Mouse (Mus musculus) stomach, embryonic 15.5 days (tissue): ENCODE data around the gene Cacna1e. TPM values are rescaled to one million over a fixed set of nuclear protein-coding genes. Genes with fewer than 3 reads are reported as not detected.

ENCODE experiments used
- ATAC-seq: fragments of 200-750 bp; cut with Nextera tagmentation; 2 replicates; pipeline ENCODE4 v1.8.0; 2017; ENCODE audit warnings: low read depth, moderate number of reproducible peaks, moderate TSS enrichment; ENCODE audit not compliant: insufficient read depth, low FRiP score
- H3K27ac ChIP-seq: fragments of 300-500 bp; sonication (generic); 2 replicates; pipeline ENCODE4 v1.5.1; 2015; ENCODE audit warnings: mild to moderate bottlenecking, inconsistent platforms
- H3K27me3 ChIP-seq: fragments of 300-500 bp; sonication (generic); replicated peaks from 2 replicates; pipeline ENCODE4 v1.6.1; 2015; ENCODE audit warnings: inconsistent platforms
- H3K36me3 ChIP-seq: fragments of 300-500 bp; sonication (generic); 2 replicates; pipeline ENCODE4 v1.6.1; 2015; ENCODE audit warnings: inconsistent platforms
- H3K4me1 ChIP-seq: fragments of 300-500 bp; sonication (generic); 2 replicates; pipeline ENCODE4 v1.6.1; 2015; ENCODE audit warnings: inconsistent platforms
- H3K4me2 ChIP-seq: fragments of 300-500 bp; sonication (generic); 2 replicates; pipeline ENCODE4 v1.6.1; 2015; ENCODE audit warnings: mild to moderate bottlenecking, inconsistent platforms
- H3K4me3 ChIP-seq: fragments of 300-500 bp; sonication (generic); replicated peaks from 2 replicates; pipeline ENCODE4 v1.5.1; 2015; ENCODE audit warnings: inconsistent platforms
- H3K9ac ChIP-seq: fragments of 300-500 bp; sonication (generic); 2 replicates; pipeline ENCODE4 v1.6.1; 2015; ENCODE audit warnings: inconsistent platforms
- H3K9me3 ChIP-seq: fragments of 300-500 bp; sonication (generic); 2 replicates; pipeline ENCODE4 v1.6.1; 2016; ENCODE audit warnings: inconsistent platforms
- WGBS: fragments of 180-500 bp; shearing (Covaris S2); methylation state at CpG from one replicate; pipeline ENCODE4 v1.1.7; 2015; 5-methylcytosine and 5-hydroxymethylcytosine counted together
- polyA plus RNA-seq: library from polyadenylated mRNA; unstranded; fragments of >200 nt; fragmentation: Nextera tagmentation; extraction: Ambion mirVana; gene quantifications from 2 replicates; pipeline ENCODE4 v1.2.1, GENCODE M21; 2015

Gene Cacna1e
- polyA plus RNA-seq, 1 experiment from 2014 or later, result 1.3 TPM

GRCm38 (mm10) chr1:154579929-154580328 is 304.4 kb downstream of the Cacna1e start:
- no peak overlapping the region for H3K4me3 ChIP-seq
- H3K27me3 ChIP-seq, result no peaks in the 10 kb centered on the region
- H3K36me3 ChIP-seq, result no peaks in the 10 kb centered on the region
- H3K4me2 ChIP-seq, result no peak overlapping the region
- no peak for ATAC-seq
- no peaks in the 10 kb centered on the region for H3K4me1 ChIP-seq
- H3K9ac ChIP-seq, result no peak overlapping the region
- 69% methylated on average over 2 of the region's 2 CpGs for WGBS
- H3K9me3 ChIP-seq, result no peaks in the 10 kb centered on the region
- no peak overlapping the region for H3K27ac ChIP-seq

GRCm38 (mm10) chr1:154578748-154579147 is 305.6 kb downstream of the Cacna1e start:
- Histone ChIP-seq H3K4me2 (no peak overlapping the region), H3K36me3 (no peaks in the 10 kb centered on the region), H3K4me1 (no peaks in the 10 kb centered on the region), H3K9ac (no peak overlapping the region), H3K4me3 (no peak overlapping the region), H3K9me3 (no peaks in the 10 kb centered on the region), H3K27ac (no peak overlapping the region), H3K27me3 (no peaks in the 10 kb centered on the region)
- 77% methylated on average over 4 of the region's 4 CpGs for WGBS
- no peak for ATAC-seq

GRCm38 (mm10) chr1:154576418-154576817 is 307.9 kb downstream of the Cacna1e start:
- 60% methylated on average over 2 of the region's 2 CpGs for WGBS
- Histone ChIP-seq H3K9me3 (no peaks in the 10 kb centered on the region), H3K4me1 (no peaks in the 10 kb centered on the region), H3K4me2 (no peak overlapping the region), H3K36me3 (no peaks in the 10 kb centered on the region), H3K9ac (no peak overlapping the region), H3K27me3 (no peaks in the 10 kb centered on the region), H3K27ac (no peak overlapping the region), H3K4me3 (no peak overlapping the region)
- ATAC-seq, result no peak

GRCm38 (mm10) chr1:154566026-154566425 is 318.3 kb downstream of the Cacna1e start:
- ATAC-seq, result no peak
- H3K27me3 ChIP-seq, result no peaks in the 10 kb centered on the region
- WGBS, result 72% methylated on average over 6 of the region's 6 CpGs
- no peaks in the 10 kb centered on the region for H3K4me1 ChIP-seq
- H3K4me3 ChIP-seq, result no peak overlapping the region
- no peak overlapping the region for H3K4me2 ChIP-seq
- H3K9ac ChIP-seq, result no peak overlapping the region
- no peaks in the 10 kb centered on the region for H3K36me3 ChIP-seq
- H3K9me3 ChIP-seq, result no peaks in the 10 kb centered on the region
- no peak overlapping the region for H3K27ac ChIP-seq

GRCm38 (mm10) chr1:154555811-154556210 is 328.5 kb downstream of the Cacna1e start:
- H3K4me1 ChIP-seq, result no peaks in the 10 kb centered on the region
- H3K4me3 ChIP-seq, result no peak overlapping the region
- no peaks in the 10 kb centered on the region for H3K36me3 ChIP-seq
- 19% methylated on average over 1 of the region's 1 CpGs for WGBS
- H3K27me3 ChIP-seq, result no peaks in the 10 kb centered on the region
- no peak; the same call in 1 of the 2 replicates for ATAC-seq
- H3K9me3 ChIP-seq, result no peaks in the 10 kb centered on the region
- H3K9ac ChIP-seq, result no peak overlapping the region
- H3K27ac ChIP-seq, result no peak overlapping the region
- H3K4me2 ChIP-seq, result no peak overlapping the region

GRCm38 (mm10) chr1:154553132-154553531 is 331.2 kb downstream of the Cacna1e start:
- 61% methylated on average over 1 of the region's 1 CpGs for WGBS
- Histone ChIP-seq H3K9ac (no peak overlapping the region), H3K9me3 (no peaks in the 10 kb centered on the region), H3K4me3 (no peak overlapping the region), H3K36me3 (no peaks in the 10 kb centered on the region), H3K4me2 (no peak overlapping the region), H3K4me1 (no peaks in the 10 kb centered on the region), H3K27me3 (no peaks in the 10 kb centered on the region), H3K27ac (no peak overlapping the region)
- ATAC-seq, result no peak

GRCm38 (mm10) chr1:154537445-154537844 is 346.9 kb downstream of the Cacna1e start:
- Histone ChIP-seq H3K9me3 (no peaks in the 10 kb centered on the region), H3K36me3 (no peaks in the 10 kb centered on the region), H3K4me2 (no peak overlapping the region), H3K27ac (no peak overlapping the region), H3K4me1 (no peaks in the 10 kb centered on the region), H3K9ac (no peak overlapping the region), H3K4me3 (no peak overlapping the region), H3K27me3 (no peaks in the 10 kb centered on the region)
- ATAC-seq, result no peak

- H3K9ac ChIP-seq, result no peak overlapping the region
- no peak overlapping the region for H3K4me2 ChIP-seq
- 72% methylated on average over 2 of the region's 2 CpGs for WGBS
- no peak overlapping the region for H3K4me3 ChIP-seq
- no peak overlapping the region for H3K27ac ChIP-seq
- H3K4me1 ChIP-seq, result no peaks in the 10 kb centered on the region
- no peaks in the 10 kb centered on the region for H3K9me3 ChIP-seq
- no peaks in the 10 kb centered on the region for H3K36me3 ChIP-seq
- no peaks in the 10 kb centered on the region for H3K27me3 ChIP-seq
- no peak for ATAC-seq
Observed at GRCm38 (mm10) chr1:154536763-154537162, 347.5 kb downstream of the Cacna1e start.

- no peak overlapping the region for H3K9ac ChIP-seq
- no peak overlapping the region for H3K4me3 ChIP-seq
- no peak for ATAC-seq
- no peak overlapping the region for H3K27ac ChIP-seq
- H3K4me2 ChIP-seq, result no peak overlapping the region
- H3K36me3 ChIP-seq, result no peaks in the 10 kb centered on the region
- H3K4me1 ChIP-seq, result no peaks in the 10 kb centered on the region
- H3K9me3 ChIP-seq, result no peaks in the 10 kb centered on the region
- 72% methylated on average over 11 of the region's 11 CpGs for whole genome bisulfite sequencing
- H3K27me3 ChIP-seq, result no peaks in the 10 kb centered on the region
Observed at GRCm38 (mm10) chr1:154532987-154533940, 351.0 kb downstream of the Cacna1e start.

- H3K4me1 ChIP-seq, result no peaks in the 10 kb centered on the region
- 96% methylated on average over 4 of the region's 4 CpGs for WGBS
- H3K27me3 ChIP-seq, result no peaks in the 10 kb centered on the region
- ATAC-seq, result no peak
- H3K9me3 ChIP-seq, result no peaks in the 10 kb centered on the region
- H3K4me3 ChIP-seq, result no peak overlapping the region
- H3K9ac ChIP-seq, result no peak overlapping the region
- no peak overlapping the region for H3K27ac ChIP-seq
- H3K4me2 ChIP-seq, result no peak overlapping the region
- no peaks in the 10 kb centered on the region for H3K36me3 ChIP-seq
Observed at GRCm38 (mm10) chr1:154529666-154530065, 354.6 kb downstream of the Cacna1e start.

- Histone ChIP-seq H3K27ac (no peak overlapping the region), H3K9ac (no peak overlapping the region), H3K4me1 (no peaks in the 10 kb centered on the region), H3K27me3 (no peaks in the 10 kb centered on the region), H3K4me3 (no peak overlapping the region), H3K4me2 (no peak overlapping the region), H3K9me3 (no peaks in the 10 kb centered on the region), H3K36me3 (no peaks in the 10 kb centered on the region)
- WGBS, result 89% methylated on average over 6 of the region's 6 CpGs
- ATAC-seq, result no peak
Observed at GRCm38 (mm10) chr1:154528803-154529202, 355.5 kb downstream of the Cacna1e start.

GRCm38 (mm10) chr1:154520715-154521114 is 363.6 kb downstream of the Cacna1e start:
- no peak overlapping the region for H3K4me3 ChIP-seq
- no peaks in the 10 kb centered on the region for H3K27me3 ChIP-seq
- H3K27ac ChIP-seq, result no peak overlapping the region
- WGBS, result 91% methylated on average over 2 of the region's 2 CpGs
- no peak overlapping the region for H3K9ac ChIP-seq
- no peaks in the 10 kb centered on the region for H3K4me1 ChIP-seq
- no peaks in the 10 kb centered on the region for H3K36me3 ChIP-seq
- no peak for ATAC-seq
- no peaks in the 10 kb centered on the region for H3K9me3 ChIP-seq
- H3K4me2 ChIP-seq, result no peak overlapping the region
